Mouse (Mus musculus) bone marrow macrophage, adult 2 months (primary cell): ENCODE results near the gene Mtmr10.

ENCODE experiments used
- CTCF ChIP-seq: IDR thresholded peaks from 2 replicates; pipeline ENCODE4 v1.5.1; 2012; ENCODE audit warnings: low read depth, mild to moderate bottlenecking, low read length, moderate library complexity
- POLR2A ChIP-seq: IDR thresholded peaks from 2 replicates; pipeline ENCODE4 v1.6.1; 2012; ENCODE audit warnings: mild to moderate bottlenecking, low read depth, low read length, borderline replicate concordance

- TF ChIP-seq CTCF: no peak
- no peak for TF ChIP-seq POLR2A
Observed at GRCm38 (mm10) chr7:64321658-64322057, 34.2 kb downstream of the Mtmr10 start.
